Mouse (Mus musculus): ENCODE measurements around the gene Egln2. TPM values are rescaled to one million over a fixed set of nuclear protein-coding genes. Genes with fewer than 3 reads are reported as not detected.

Egln2 gene
- polyA plus RNA-seq, 1 experiment from 2014 or later = 28.2 TPM

DNA sequence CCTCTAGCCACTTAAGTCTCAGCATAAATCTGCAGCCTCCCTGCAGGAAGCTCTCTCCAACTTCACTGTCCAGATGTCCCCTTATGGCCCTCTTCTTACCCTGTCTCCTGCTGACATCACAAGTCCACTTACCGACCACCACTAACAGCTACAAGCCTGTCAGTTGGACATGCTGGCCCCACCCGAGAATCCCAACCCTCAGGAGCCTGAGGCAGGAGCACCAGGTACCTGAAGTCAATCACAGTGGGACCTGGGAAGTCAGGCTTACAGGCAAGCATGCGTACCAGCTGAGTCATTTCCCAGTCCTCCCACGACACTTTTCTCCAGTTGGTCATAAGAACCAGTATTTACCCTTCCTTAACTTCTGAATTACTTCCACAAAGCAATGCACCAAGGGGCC lies 27.1 kb upstream of the Egln2 start:
- H3K36me3 ChIP-seq (ENCODE audit: control insufficient read depth, insufficient read depth) = peaks cover 44% of the 10 kb centered on the region
- peaks cover 17% of the 10 kb centered on the region for H3K4me1 ChIP-seq (ENCODE audit: control insufficient read depth, low read depth, low read length)
- H3K4me3 ChIP-seq (ENCODE audit: low read depth, low read length) = no peak overlapping the region
- no peaks in the 10 kb centered on the region for H3K27me3 ChIP-seq (ENCODE audit: control insufficient read depth, insufficient read depth, low read depth, low read length)
- 71% methylated on average over 4 of the region's 4 CpGs for WGBS (ENCODE audit: insufficient replicate concordance)
- no peak overlapping the region for H3K9ac ChIP-seq (ENCODE audit: low read depth, low read length)
- no peak overlapping the region for H3K27ac ChIP-seq (ENCODE audit: low read length)
- no peak overlapping the region for H3K4me2 ChIP-seq (ENCODE audit: low read depth, low read length)
- ATAC-seq (ENCODE audit: low read depth) = no peak
- no peaks in the 10 kb centered on the region for H3K9me3 ChIP-seq (replicated peaks; ENCODE audit: control insufficient read depth, low read length)

DNA sequence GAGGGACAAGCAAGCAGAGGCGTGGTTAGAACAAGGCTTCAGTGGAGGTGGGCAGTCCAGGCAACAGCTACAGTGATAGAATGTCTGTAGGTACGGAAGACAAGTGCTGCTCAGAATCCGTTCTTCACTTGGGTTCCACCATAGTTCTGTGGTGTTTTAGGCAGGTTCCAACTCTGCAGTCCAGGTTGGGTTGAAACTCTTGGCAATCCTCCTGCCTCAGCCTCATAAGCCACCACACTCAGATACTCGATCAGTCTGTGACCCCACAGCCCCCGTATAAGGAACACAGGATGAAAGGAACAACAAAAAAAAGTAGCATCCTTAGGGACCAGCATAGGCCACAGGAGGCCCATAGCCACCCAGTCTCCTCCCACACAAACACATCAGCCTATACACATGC lies 25.8 kb upstream of the Egln2 start:
- peaks cover 53% of the 10 kb centered on the region for H3K36me3 ChIP-seq (ENCODE audit: control insufficient read depth, insufficient read depth)
- H3K27ac ChIP-seq (ENCODE audit: low read length) = no peak overlapping the region
- H3K27me3 ChIP-seq (ENCODE audit: control insufficient read depth, insufficient read depth, low read depth, low read length) = no peaks in the 10 kb centered on the region
- ATAC-seq (ENCODE audit: low read depth) = no peak
- 84% methylated on average over 5 of the region's 5 CpGs for WGBS (ENCODE audit: insufficient replicate concordance)
- no peaks in the 10 kb centered on the region for H3K9me3 ChIP-seq (replicated peaks; ENCODE audit: control insufficient read depth, low read length)
- H3K4me3 ChIP-seq (ENCODE audit: low read depth, low read length) = no peak overlapping the region
- peaks cover 17% of the 10 kb centered on the region for H3K4me1 ChIP-seq (ENCODE audit: control insufficient read depth, low read depth, low read length)
- no peak overlapping the region for H3K4me2 ChIP-seq (ENCODE audit: low read depth, low read length)
- H3K9ac ChIP-seq (ENCODE audit: low read depth, low read length) = no peak overlapping the region

DNA sequence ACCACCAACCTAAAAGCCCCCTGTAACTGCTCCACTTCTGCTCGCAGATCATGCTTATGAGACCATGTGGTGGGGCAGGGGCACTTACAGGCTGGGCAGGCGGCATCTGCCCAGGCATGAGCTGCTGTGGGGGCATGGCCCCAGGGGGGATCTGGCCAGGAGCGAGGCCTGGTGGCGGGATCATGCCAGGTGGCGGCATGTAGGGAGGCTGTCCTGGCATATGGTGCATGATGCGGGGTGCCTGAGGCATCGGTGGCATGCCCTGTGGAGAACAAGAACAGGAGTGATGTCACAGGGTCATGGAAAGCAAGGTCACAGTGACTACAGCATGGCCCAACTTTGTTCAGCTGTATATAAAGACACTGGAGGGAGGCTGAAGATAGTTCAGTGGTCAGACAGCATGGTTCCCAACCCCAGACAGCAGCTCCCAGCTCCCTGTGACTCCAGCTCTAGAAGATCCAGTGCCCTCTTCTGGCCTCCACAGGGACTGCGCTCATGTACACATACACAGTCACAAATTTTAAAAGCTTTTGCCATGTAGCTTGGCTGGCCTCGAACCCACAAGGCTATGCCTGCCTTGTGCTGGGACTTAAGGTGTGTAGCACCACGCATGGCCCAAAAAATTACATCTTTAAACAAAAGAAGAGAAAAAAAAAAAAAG lies 22.8 kb upstream of the Egln2 start:
- ATAC-seq (ENCODE audit: low read depth) = no peak
- peaks cover under 1% of the 10 kb centered on the region for H3K4me1 ChIP-seq (ENCODE audit: control insufficient read depth, low read depth, low read length)
- no peak overlapping the region for H3K27ac ChIP-seq (ENCODE audit: low read length)
- no peak overlapping the region for H3K9ac ChIP-seq (ENCODE audit: low read depth, low read length)
- no peak overlapping the region for H3K4me2 ChIP-seq (ENCODE audit: low read depth, low read length)
- H3K9me3 ChIP-seq (replicated peaks; ENCODE audit: control insufficient read depth, low read length) = no peaks in the 10 kb centered on the region
- WGBS (ENCODE audit: insufficient replicate concordance) = 86% methylated on average over 10 of the region's 10 CpGs
- H3K36me3 ChIP-seq (ENCODE audit: control insufficient read depth, insufficient read depth) = peaks cover 75% of the 10 kb centered on the region
- no peak overlapping the region for H3K4me3 ChIP-seq (ENCODE audit: low read depth, low read length)
- H3K27me3 ChIP-seq (ENCODE audit: control insufficient read depth, insufficient read depth, low read depth, low read length) = no peaks in the 10 kb centered on the region

GRCm38 (mm10) chr7:27185986-27186385 lies 19.4 kb upstream of the Egln2 start:
- no peak for ATAC-seq (ENCODE audit: low read depth)
- no peaks in the 10 kb centered on the region for H3K4me1 ChIP-seq (ENCODE audit: control insufficient read depth, low read depth, low read length)
- H3K36me3 ChIP-seq (ENCODE audit: control insufficient read depth, insufficient read depth) = peaks cover 53% of the 10 kb centered on the region
- no peaks in the 10 kb centered on the region for H3K9me3 ChIP-seq (replicated peaks; ENCODE audit: control insufficient read depth, low read length)
- 73% methylated on average over 5 of the region's 5 CpGs for WGBS (ENCODE audit: insufficient replicate concordance)
- no peak overlapping the region for H3K9ac ChIP-seq (ENCODE audit: low read depth, low read length)
- H3K4me2 ChIP-seq (ENCODE audit: low read depth, low read length) = no peak overlapping the region
- no peak overlapping the region for H3K27ac ChIP-seq (ENCODE audit: low read length)
- no peaks in the 10 kb centered on the region for H3K27me3 ChIP-seq (ENCODE audit: control insufficient read depth, insufficient read depth, low read depth, low read length)
- H3K4me3 ChIP-seq (ENCODE audit: low read depth, low read length) = no peak overlapping the region

DNA sequence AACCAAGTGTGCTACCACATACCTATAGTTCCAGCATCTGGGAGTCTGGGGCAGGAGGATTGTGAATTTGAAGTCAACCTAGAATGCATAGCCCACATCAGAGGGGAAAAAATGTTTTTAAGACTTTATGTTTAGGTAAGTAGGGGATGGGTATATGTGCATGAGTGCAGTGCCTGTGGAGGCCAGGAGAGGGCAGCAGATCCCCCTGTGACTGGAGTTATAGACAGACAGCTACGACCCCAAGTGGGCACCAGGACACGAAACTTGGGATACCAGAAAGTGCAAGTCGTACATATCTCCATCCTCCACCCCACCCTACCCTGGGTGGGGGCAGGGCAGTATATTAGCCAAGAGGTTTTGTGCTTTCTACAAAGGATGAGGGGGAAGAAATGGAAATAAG lies 18.4 kb upstream of the Egln2 start:
- no peak overlapping the region for H3K4me3 ChIP-seq (ENCODE audit: low read depth, low read length)
- no peak overlapping the region for H3K4me2 ChIP-seq (ENCODE audit: low read depth, low read length)
- H3K27ac ChIP-seq (ENCODE audit: low read length) = no peak overlapping the region
- no peaks in the 10 kb centered on the region for H3K27me3 ChIP-seq (ENCODE audit: control insufficient read depth, insufficient read depth, low read depth, low read length)
- peaks cover 44% of the 10 kb centered on the region for H3K36me3 ChIP-seq (ENCODE audit: control insufficient read depth, insufficient read depth)
- 42% methylated on average over 3 of the region's 3 CpGs for WGBS (ENCODE audit: insufficient replicate concordance)
- H3K9ac ChIP-seq (ENCODE audit: low read depth, low read length) = no peak overlapping the region
- H3K9me3 ChIP-seq (replicated peaks; ENCODE audit: control insufficient read depth, low read length) = no peaks in the 10 kb centered on the region
- H3K4me1 ChIP-seq (ENCODE audit: control insufficient read depth, low read depth, low read length) = peaks cover 4% of the 10 kb centered on the region
- no peak for ATAC-seq (ENCODE audit: low read depth)

GRCm38 (mm10) chr7:27182498-27182897 lies 15.9 kb upstream of the Egln2 start:
- H3K9ac ChIP-seq (ENCODE audit: low read depth, low read length) = no peak overlapping the region
- H3K9me3 ChIP-seq (replicated peaks; ENCODE audit: control insufficient read depth, low read length) = no peaks in the 10 kb centered on the region
- WGBS (ENCODE audit: insufficient replicate concordance) = 53% methylated on average over 1 of the region's 1 CpGs
- no peak overlapping the region for H3K4me3 ChIP-seq (ENCODE audit: low read depth, low read length)
- peaks cover 23% of the 10 kb centered on the region for H3K36me3 ChIP-seq (ENCODE audit: control insufficient read depth, insufficient read depth)
- peaks cover 19% of the 10 kb centered on the region for H3K4me1 ChIP-seq (ENCODE audit: control insufficient read depth, low read depth, low read length)
- H3K27ac ChIP-seq (ENCODE audit: low read length) = no peak overlapping the region
- H3K4me2 ChIP-seq (ENCODE audit: low read depth, low read length) = no peak overlapping the region
- ATAC-seq (ENCODE audit: low read depth) = no peak
- no peaks in the 10 kb centered on the region for H3K27me3 ChIP-seq (ENCODE audit: control insufficient read depth, insufficient read depth, low read depth, low read length)

DNA sequence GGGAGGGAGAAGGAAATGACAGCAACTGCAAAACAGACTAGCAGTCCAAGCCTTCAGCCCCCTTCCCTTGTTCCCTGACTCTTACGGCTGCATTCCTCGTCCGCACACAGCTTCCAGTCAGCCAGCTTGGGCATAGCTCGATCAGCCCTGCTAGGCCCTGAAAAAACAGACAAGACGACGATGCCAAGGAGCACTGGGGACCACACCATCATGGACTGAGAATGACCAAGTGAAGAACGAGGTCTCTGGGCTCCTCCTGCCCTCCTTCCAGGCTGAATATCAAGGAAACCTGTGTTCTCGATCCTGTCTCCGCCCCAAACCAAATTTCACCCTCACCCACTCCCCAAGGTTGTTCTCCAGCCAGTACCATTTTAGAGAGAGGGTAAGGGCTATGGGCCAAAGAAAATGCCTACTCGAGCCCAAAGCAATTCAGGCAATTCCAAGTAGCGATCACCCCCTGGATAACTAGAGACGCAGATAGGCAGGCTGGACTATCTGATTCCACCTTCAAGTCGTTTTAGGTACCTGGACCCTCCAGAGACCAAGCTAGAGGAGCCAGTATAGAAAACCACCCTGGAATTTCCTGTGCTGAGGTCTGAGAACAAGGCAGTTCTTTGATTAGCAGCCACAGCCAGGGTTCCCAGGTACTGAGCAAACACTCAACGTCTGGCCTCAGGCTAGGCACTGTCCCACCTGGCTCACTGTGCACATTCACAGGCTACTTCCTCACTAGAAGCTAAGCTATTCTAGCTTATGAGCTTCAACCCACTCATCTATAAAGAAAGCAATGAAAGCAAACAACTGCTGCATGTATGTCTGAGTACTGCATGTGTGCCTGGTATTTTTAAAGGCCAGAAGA lies 14.5 kb upstream of the Egln2 start, which contains the start of the genes Gm21983 and Mia:
Gm21983 (minus strand) TSS at position 250 of the 859 bp plus-strand sequence.
Mia (minus strand) TSS at position 321 of the 859 bp plus-strand sequence.
- WGBS (ENCODE audit: insufficient replicate concordance) = 62% methylated on average over 14 of the region's 14 CpGs
- no peak within 1 kb of the TSS for H3K27ac ChIP-seq (ENCODE audit: low read length)
- no peaks in the 10 kb centered on the region for H3K27me3 ChIP-seq (ENCODE audit: control insufficient read depth, insufficient read depth, low read depth, low read length)
- peaks cover 14% of the 10 kb centered on the region for H3K36me3 ChIP-seq (ENCODE audit: control insufficient read depth, insufficient read depth)
- H3K4me3 ChIP-seq (ENCODE audit: low read depth, low read length) = no peak within 1 kb of the TSS
- no peaks in the 10 kb centered on the region for H3K9me3 ChIP-seq (replicated peaks; ENCODE audit: control insufficient read depth, low read length)
- H3K4me2 ChIP-seq (ENCODE audit: low read depth, low read length) = no peak within 1 kb of the TSS
- H3K9ac ChIP-seq (ENCODE audit: low read depth, low read length) = no peak within 1 kb of the TSS
- ATAC-seq (ENCODE audit: low read depth) = no peak
- H3K4me1 ChIP-seq (ENCODE audit: control insufficient read depth, low read depth, low read length) = peaks cover 19% of the 10 kb centered on the region

GRCm38 (mm10) chr7:27180036-27180435 lies 13.4 kb upstream of the Egln2 start:
- no peak for ATAC-seq (ENCODE audit: low read depth)
- Histone ChIP-seq H3K9ac (ENCODE audit: low read depth, low read length) (no peak overlapping the region), H3K27ac (ENCODE audit: low read length) (peak overlapping the region; percentile 27; the same call in 1 of the 2 replicates), H3K9me3 (replicated peaks; ENCODE audit: control insufficient read depth, low read length) (no peaks in the 10 kb centered on the region), H3K4me1 (ENCODE audit: control insufficient read depth, low read depth, low read length) (peaks cover 19% of the 10 kb centered on the region), H3K4me3 (ENCODE audit: low read depth, low read length) (no peak overlapping the region), H3K4me2 (ENCODE audit: low read depth, low read length) (no peak overlapping the region), H3K27me3 (ENCODE audit: control insufficient read depth, insufficient read depth, low read depth, low read length) (no peaks in the 10 kb centered on the region), H3K36me3 (ENCODE audit: control insufficient read depth, insufficient read depth) (peaks cover 4% of the 10 kb centered on the region)
- 55% methylated on average over 5 of the region's 5 CpGs for WGBS (ENCODE audit: insufficient replicate concordance)

Data from liver, embryonic 16.5 days (tissue).